Comparison of ENCODE assay signal across 19 mouse cellular contexts in genomic region chr13:33567915-33568314, GRCm38 (mm10).
"Had no signal": no experiment of that assay in that cellular context is flagged by ENCODE, and none has a peak within 500 bp of the region (broad histone marks: within the 10 kb centered on the region; RNA-seq: fewer than 3 reads in every experiment).

No protein-coding gene starts in this region.

- H3K4me3 ChIP-seq: liver, embryonic 13.5 days; liver, embryonic 15.5 days; lung, embryonic 15.5 days; midbrain, embryonic 13.5 days; midbrain, embryonic 15.5 days; neural tube, embryonic 12.5 days; stomach, embryonic 15.5 days had no signal

- H3K27ac ChIP-seq: liver, embryonic 13.5 days; liver, embryonic 15.5 days; lung, embryonic 15.5 days; macrophage; midbrain, embryonic 13.5 days; midbrain, embryonic 15.5 days; neural tube, embryonic 12.5 days; stomach, embryonic 15.5 days; stomach, postnatal 0 days had no signal

- H3K4me1 ChIP-seq: liver, embryonic 13.5 days; liver, embryonic 15.5 days; lung, embryonic 15.5 days; midbrain, embryonic 13.5 days; midbrain, embryonic 15.5 days; neural tube, embryonic 12.5 days; stomach, embryonic 15.5 days had no signal

- H3K4me2 ChIP-seq: liver, embryonic 13.5 days; liver, embryonic 15.5 days; lung, embryonic 15.5 days; midbrain, embryonic 11.5 days; midbrain, embryonic 13.5 days; midbrain, embryonic 15.5 days; neural tube, embryonic 12.5 days; stomach, embryonic 15.5 days had no signal

- DNase-seq: liver, embryonic 13.5 days; liver, postnatal 0 days; lung, adult 2 months; lung, postnatal 14 days; lung, postnatal 36 days; right cerebral cortex, postnatal 14 days; thymus, adult 2 months; thymus, postnatal 25 days; thymus, postnatal 4 days had no signal

- H3K9ac ChIP-seq: liver, embryonic 13.5 days; liver, embryonic 15.5 days; liver, postnatal 0 days; lung, embryonic 15.5 days; midbrain, embryonic 13.5 days; midbrain, embryonic 15.5 days; neural tube, embryonic 12.5 days; stomach, embryonic 15.5 days had no signal

- H3K9me3 ChIP-seq: lung, embryonic 15.5 days; stomach, embryonic 15.5 days had no signal

- H3K27me3 ChIP-seq: liver, embryonic 13.5 days; liver, embryonic 15.5 days; lung, embryonic 15.5 days; midbrain, embryonic 13.5 days; midbrain, embryonic 15.5 days; neural tube, embryonic 12.5 days; stomach, embryonic 15.5 days had no signal

- ATAC-seq: liver, postnatal 0 days; lung, postnatal 0 days; midbrain, embryonic 13.5 days; midbrain, embryonic 15.5 days had no signal

- H3K36me3 ChIP-seq: liver, embryonic 13.5 days; liver, embryonic 15.5 days; lung, embryonic 15.5 days; midbrain, embryonic 13.5 days; midbrain, embryonic 15.5 days; neural tube, embryonic 12.5 days; stomach, embryonic 15.5 days had no signal
